Mouse (Mus musculus): Measurements from ENCODE around the gene Trpm2.
A peak's percentile ranks its signal among the peaks of the same experiment; 100 is the strongest.
"Not testable (repeated sequence)": the region's sequence is repeated elsewhere in the genome, so short reads cannot be mapped to it uniquely, and the experiment has no call there.

Gene Trpm2

GRCm38 (mm10) chr10:77970481-77970880, at the start of gene Trpm2:
Gene Trpm2 (minus strand): TSS chr10:77970563.
- DNase-seq (ENCODE audit: low spot score): no peak

- not testable (repeated sequence) for DNase-seq (ENCODE audit: low spot score)
These were observed 49.6 kb upstream of the Trpm2 start for GRCm38 (mm10) chr10:78019984-78020383.

DNA sequence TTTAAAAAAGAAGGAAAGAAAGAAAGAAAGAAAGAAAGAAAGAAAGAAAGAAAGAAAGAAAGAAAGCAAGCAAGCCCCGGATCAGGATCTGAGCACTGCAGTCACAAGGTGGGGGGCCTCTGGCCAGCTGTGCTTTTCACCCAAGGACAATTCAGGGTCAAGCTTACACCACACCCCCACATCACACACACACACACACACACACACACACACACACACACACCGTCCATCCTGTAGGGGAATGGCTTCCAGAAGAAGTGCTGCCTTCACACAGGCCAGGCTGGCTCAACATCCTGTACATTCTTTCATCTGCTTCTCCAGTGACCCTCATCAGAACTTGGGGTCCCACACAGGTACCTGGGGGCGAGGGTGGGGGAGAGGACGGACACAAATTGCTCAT, 48.9 kb upstream of the Trpm2 start:
- no peak for DNase-seq (ENCODE audit: low spot score)

GRCm38 (mm10) chr10:78018797-78019203, 48.4 kb upstream of the Trpm2 start:
- DNase-seq (ENCODE audit: low spot score): peak; percentile 75

- DNase-seq (ENCODE audit: low spot score): no peak
These were observed 46.0 kb upstream of the Trpm2 start for GRCm38 (mm10) chr10:78016366-78016765.

- DNase-seq (ENCODE audit: low spot score): no peak
These were observed 45.1 kb upstream of the Trpm2 start for GRCm38 (mm10) chr10:78015489-78015888.

- no peak for DNase-seq (ENCODE audit: low spot score)
These were observed 42.5 kb upstream of the Trpm2 start for GRCm38 (mm10) chr10:78012661-78013495.

GRCm38 (mm10) chr10:78011116-78011515, 40.8 kb upstream of the Trpm2 start:
- not testable (repeated sequence) for DNase-seq (ENCODE audit: low spot score)

DNA sequence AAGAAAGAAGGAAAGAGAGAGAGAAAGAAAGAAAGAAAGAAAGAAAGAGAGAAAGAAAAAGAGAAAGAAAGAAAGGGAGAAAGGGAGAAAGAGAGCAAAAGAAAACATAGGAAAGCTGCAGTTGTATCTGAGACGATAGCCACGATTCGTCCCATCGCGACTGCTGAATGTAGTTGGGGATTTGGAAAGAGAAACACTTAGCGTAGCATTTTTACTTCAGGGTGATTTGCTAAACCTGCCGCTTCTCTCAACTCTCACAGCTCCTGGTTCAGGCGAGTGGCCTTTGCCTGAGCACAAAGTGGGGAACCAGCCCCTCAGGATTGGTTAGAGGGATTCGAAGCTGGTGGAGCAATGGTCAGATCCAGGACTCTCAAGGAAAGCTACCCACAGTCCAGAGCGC, 40.0 kb upstream of the Trpm2 start:
- DNase-seq (ENCODE audit: low spot score): no peak

- DNase-seq (ENCODE audit: low spot score): no peak
These were observed 39.6 kb upstream of the Trpm2 start, which contains the start of gene Pfkl for GRCm38 (mm10) chr10:78009945-78010293. Gene Pfkl (minus strand): TSS chr10:78010083.

DNA sequence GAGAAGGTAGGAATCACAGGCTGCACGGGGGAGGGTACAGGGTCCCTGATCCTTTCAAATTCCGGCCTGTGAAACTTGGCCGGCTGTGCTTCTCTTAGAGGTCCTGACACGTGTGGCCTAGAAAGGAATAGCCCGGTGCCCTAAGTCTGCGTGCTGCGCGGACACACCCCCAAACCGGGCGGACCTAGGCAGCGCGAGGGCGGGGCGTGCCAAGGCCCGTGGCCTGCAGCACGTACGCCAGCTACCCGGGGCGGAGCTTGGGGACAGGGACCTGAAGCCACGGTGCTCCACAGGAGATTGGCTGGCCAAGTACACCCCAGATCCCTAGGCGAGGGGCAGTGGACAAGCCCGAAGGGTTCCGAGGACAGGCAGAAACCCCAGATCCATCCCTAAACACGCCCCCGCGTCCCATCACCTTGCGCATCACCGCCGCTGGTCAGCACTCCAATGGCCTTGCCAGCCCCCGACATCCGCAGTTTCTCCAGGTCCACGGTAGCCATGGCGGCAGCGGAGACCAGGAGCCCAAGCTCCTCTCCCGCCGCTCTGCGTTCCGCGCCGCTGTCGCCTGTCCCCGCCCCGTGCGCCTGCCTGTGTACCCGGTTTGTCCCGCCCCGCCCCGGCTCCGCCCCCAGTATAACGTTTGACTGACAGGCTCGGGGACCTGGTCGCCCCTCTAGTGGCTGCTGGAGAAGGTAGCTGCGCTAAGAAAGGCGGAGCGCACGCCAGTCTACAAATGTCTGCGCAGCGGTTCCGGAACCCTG, 39.0 kb upstream of the Trpm2 start:
- peak; percentile 90 for DNase-seq (ENCODE audit: low spot score)

- DNase-seq (ENCODE audit: low spot score): no peak
These were observed 37.8 kb upstream of the Trpm2 start for GRCm38 (mm10) chr10:78008169-78008568.

GRCm38 (mm10) chr10:78007203-78007602, 36.8 kb upstream of the Trpm2 start:
- DNase-seq (ENCODE audit: low spot score): no peak

DNA sequence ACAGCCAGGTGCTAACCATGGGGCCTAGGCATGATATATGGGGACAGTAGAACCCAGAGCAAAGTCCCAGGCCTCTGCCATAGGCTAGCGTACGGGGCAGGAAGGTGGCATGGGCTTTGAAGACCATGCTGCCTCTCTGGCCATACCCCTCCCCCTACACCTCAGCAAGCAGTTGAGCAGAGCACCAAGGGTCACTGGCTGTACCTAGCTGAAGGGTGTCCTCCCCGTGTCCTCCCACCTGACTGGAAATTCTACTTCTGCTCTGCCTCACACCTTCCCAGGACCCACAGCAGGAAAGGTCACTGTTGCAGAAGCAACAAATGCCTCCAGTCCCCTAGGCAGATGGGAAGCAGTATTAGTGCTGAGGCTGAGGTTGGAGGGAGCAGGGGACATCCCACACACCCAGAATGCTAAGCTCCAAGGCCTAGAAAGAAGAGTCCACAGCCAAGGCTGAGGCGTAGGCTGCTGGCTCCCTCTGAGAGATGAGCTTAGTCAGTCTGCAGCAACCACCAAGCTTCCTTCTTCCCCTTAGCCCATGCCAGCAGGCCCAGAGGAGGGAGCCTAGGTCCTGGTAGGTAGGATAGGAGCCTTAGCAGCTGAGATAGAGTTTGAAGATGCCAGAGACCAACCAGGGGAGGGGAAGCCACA, 35.6 kb upstream of the Trpm2 start:
- no peak for DNase-seq (ENCODE audit: low spot score)

DNA sequence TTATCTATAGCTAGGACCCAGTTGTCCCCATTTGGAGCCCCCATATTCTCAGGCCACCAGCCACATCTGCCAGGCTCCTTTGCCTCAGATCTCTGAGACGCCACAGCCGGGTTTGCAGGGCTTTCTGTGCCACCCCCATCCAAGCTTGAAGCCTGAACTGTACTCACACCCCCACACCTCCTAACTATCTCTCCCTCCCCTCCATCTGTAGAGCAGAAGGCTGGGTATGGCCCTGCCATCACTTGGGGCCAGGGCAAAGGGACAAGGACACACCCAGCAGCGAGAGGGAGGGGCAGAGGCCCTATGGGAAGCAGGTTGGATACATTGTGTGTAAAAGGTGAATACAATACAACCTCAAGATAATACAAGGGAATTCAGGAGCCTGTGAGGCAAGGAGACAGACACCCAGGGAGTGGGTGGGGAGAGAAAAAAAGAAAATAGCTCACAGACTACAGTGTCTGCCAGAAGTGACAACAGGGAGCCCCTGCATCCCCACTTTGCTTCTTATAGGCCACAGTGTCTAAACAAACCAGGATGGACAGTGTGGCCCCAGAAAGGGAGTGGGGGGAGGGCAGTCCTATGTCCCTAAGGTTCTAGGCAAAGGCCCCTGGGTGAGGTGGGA, 34.2 kb upstream of the Trpm2 start:
- no peak for DNase-seq (ENCODE audit: low spot score)

DNA sequence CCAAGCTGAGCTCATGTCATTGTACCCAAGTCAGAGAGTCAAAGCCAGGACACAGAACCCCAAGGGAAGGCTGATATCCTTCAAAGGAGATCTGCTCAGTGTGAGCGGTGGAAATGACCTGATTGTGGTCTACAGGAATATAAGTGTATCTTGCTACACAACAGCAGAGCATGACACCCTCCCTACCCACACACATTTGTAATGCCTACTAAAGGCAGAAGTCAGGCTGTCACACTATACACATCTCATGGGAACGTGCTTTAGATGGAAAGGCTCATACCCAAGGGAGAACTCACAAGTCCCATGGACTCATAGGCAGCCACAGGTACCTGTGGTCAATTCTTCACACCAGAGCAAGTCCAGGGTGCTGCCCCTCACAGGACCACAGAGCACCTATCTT, 32.0 kb upstream of the Trpm2 start:
- DNase-seq (ENCODE audit: low spot score): no peak

GRCm38 (mm10) chr10:78001796-78002195, 31.4 kb upstream of the Trpm2 start:
- no peak for DNase-seq (ENCODE audit: low spot score)

DNA sequence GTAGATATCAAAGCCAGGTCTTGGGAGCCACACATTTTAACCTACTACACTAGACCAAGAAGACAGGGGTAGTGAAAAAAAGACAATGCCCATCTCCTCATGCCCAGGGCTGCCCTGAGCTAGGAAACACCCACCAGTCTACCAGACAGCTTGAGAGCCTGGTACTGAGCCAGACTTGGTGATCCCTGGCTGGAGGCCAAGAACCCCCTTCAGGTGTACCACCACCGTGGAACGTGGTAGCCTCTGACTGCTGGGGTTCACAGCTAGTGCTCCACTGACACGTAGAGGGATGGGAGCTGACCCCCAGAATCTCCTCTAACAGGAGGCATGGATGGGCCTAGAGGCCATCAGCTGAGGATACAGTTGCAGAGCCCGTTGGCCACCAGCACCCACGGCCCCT, 29.8 kb upstream of the Trpm2 start:
- no peak for DNase-seq (ENCODE audit: low spot score)

DNA sequence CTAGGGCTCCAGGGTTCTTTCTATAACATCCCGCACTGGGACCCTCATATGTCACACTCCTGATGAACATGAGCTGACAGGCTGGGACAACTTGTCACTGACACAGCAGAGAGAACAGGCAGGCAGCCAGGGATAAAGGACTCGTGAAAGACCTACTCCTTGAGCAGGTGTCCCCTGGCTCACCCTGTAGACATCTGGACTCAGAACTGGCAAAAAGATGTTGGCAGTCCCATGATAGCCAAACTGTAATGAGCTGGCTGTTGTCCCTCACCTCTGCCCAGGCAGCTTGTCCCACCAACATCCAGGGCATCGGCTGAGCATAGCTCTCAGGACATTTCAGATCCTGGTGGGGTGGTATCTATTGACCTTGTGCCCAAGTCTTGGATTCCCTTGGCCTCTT, 25.3 kb upstream of the Trpm2 start:
- DNase-seq (ENCODE audit: low spot score): no peak

DNA sequence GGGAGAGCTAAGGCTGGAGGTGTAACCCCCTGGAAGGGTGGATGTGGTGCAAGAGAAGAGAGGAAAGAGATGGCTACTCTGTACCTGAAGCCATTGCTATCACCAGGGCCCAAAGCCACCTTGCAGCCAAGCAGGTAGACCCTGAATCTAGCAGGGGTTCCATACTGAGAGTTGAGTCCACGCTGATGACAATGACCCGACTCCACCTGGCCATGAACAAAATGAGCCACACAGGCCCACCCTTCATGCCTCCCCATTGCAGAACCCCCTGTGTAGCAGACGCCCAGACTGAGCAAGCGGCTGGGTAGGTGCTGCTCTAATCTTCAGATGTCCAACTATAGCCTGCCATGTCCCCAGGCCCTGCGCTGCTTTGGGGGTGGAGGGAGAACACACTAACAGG, 15.4 kb upstream of the Trpm2 start:
- DNase-seq (ENCODE audit: low spot score): no peak

DNA sequence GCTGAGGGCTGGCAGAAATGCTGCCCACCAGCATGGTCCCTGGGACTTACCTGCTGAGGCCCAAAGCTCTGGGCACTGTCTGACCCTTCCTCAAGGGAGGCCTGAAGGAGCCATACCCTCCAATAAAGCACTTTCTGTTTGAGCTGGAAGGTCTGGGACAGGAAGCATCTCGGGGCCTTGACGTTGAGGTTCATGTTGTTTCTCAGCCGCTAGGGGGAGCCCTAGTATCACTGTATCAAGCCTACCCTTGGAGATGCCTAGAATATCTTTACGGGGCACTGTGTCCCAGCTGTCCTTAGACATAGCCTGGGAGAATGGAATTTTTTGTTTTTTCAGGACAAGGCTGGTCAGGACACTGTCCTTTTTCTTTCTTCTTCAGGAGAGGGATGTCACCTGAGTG, 14.3 kb upstream of the Trpm2 start:
- DNase-seq (ENCODE audit: low spot score): peak; percentile 60

Data from ovary, postnatal 14 days (tissue).